Mouse (Mus musculus): ENCODE data around the gene Colec11.

DNA sequence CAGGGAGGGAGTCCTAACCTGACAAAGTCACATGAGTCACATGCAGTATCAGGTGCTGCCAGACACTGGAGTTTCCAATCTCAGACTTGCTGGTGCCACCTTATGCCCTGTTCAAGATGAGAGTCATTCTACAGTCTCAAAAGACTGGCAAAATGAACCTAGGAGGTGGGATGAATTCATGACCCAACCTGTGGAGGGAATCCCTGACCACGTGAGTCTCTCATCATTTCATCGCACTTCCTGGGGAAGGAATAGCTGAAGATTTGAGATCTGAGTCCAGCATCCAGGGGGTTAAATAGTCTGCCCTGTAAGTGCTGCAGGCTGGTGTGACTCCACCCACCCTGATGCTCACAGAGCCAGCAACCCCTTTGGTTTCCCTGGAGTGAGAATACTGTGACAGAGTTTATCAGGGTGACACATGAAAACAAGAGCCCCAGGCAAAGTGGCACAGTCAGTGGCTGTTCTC is 24.6 kb downstream of the Colec11 start:
- TF ChIP-seq USF1 (IDR thresholded peaks at IDR 0.05; ENCODE audit: low read depth, low read length) = peak; percentile 64; the same call in 1 of the 2 replicates
- no peak for TF ChIP-seq CTCF (IDR thresholded peaks at IDR 0.05 in 2 of 3, conservative IDR thresholded peaks at IDR 0.05 in 1 of 3; ENCODE audit: control insufficient read depth in 1 of 3, insufficient read depth in 1 of 3, low read depth in 2 of 3, low read length in 3 of 3, poor library complexity in 1 of 3, severe bottlenecking in 1 of 3)
- TF ChIP-seq NRF1 (IDR thresholded peaks at IDR 0.05; ENCODE audit: insufficient read depth, low read depth, low read length, poor library complexity, severe bottlenecking) = no peak
- TF ChIP-seq RAD21 (IDR thresholded peaks at IDR 0.05; ENCODE audit: low read depth, low read length) = no peak
- TF ChIP-seq SIN3A (IDR thresholded peaks at IDR 0.05; ENCODE audit: low read length) = peak; percentile 55
